Mouse (Mus musculus): ENCODE measurements around the gene Ddx47. TPM values are rescaled to one million over a fixed set of nuclear protein-coding genes. Genes with fewer than 3 reads are reported as not detected.
A peak's percentile ranks its signal among the peaks of the same experiment; 100 is the strongest.

Ddx47 gene
- polyA plus RNA-seq, 1 experiment from 2014 or later = 134 TPM

DNA sequence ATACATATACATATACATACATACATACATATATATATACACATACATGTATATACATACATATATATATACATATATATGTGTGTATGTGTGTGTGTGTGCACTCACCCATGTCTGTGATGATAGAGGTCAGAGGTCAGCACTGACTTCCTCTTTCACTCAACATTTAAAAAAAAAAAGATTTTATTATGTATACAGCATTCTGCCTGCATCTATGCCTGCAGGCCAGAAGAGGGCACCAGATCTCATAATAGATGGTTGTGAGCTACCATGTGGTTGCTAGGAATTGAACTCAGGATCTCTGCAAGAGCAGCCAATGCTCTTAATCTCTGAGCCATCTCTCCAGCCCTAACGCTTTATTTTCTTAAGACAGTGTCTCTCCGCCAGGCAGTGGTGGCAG lies 14.5 kb upstream of the Ddx47 start:
- Histone ChIP-seq H3K4me1 (replicated peaks; ENCODE audit: control insufficient read depth, insufficient read depth, low read length) (no peaks in the 10 kb centered on the region), H3K4me2 (no peak overlapping the region), H3K27me3 (replicated peaks; ENCODE audit: control insufficient read depth, insufficient read depth, low read length) (no peaks in the 10 kb centered on the region), H3K9me3 (ENCODE audit: control insufficient read depth, low read length) (no peaks in the 10 kb centered on the region), H3K4me3 (ENCODE audit: low read depth, low read length) (no peak overlapping the region), H3K27ac (ENCODE audit: low read depth, low read length) (no peak overlapping the region), H3K9ac (ENCODE audit: low read depth, low read length) (no peak overlapping the region), H3K36me3 (ENCODE audit: control insufficient read depth, insufficient read depth, low read length) (no peaks in the 10 kb centered on the region)
- DNase-seq (ENCODE audit: low spot score) (no peak), ATAC-seq (replicated peaks; ENCODE audit: low FRiP score) (no peak)
- 77% methylated on average over 2 of the region's 2 CpGs for WGBS

DNA sequence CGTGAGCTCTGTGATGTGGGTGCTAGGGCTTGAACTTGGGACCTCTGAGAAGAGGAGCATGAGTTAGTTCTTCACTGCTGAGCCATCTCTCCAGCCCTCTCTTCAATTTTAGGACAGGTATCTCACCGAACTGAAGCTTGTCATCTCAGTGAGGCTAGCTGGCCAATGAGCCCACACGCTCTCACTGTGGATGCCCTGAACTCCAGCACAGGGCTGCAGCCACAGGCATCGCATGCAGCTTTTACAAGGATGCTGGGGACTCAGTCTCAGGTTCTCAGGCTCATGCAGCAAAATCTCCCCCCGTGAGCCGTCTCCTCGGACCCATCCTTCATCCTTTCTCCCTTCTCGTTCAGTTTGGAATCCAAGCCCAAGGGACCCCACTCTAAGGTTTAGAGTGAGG lies 13.3 kb upstream of the Ddx47 start:
- ATAC-seq (replicated peaks; ENCODE audit: low FRiP score) = no peak
- 87% methylated on average over 8 of the region's 8 CpGs for WGBS
- H3K4me1 ChIP-seq (replicated peaks; ENCODE audit: control insufficient read depth, insufficient read depth, low read length) = no peaks in the 10 kb centered on the region
- H3K4me2 ChIP-seq = no peak overlapping the region
- no peaks in the 10 kb centered on the region for H3K36me3 ChIP-seq (ENCODE audit: control insufficient read depth, insufficient read depth, low read length)
- H3K27ac ChIP-seq (ENCODE audit: low read depth, low read length) = no peak overlapping the region
- no peak overlapping the region for H3K4me3 ChIP-seq (ENCODE audit: low read depth, low read length)
- no peak overlapping the region for H3K9ac ChIP-seq (ENCODE audit: low read depth, low read length)
- H3K9me3 ChIP-seq (ENCODE audit: control insufficient read depth, low read length) = no peaks in the 10 kb centered on the region
- no peak for DNase-seq (ENCODE audit: low spot score)
- no peaks in the 10 kb centered on the region for H3K27me3 ChIP-seq (replicated peaks; ENCODE audit: control insufficient read depth, insufficient read depth, low read length)

DNA sequence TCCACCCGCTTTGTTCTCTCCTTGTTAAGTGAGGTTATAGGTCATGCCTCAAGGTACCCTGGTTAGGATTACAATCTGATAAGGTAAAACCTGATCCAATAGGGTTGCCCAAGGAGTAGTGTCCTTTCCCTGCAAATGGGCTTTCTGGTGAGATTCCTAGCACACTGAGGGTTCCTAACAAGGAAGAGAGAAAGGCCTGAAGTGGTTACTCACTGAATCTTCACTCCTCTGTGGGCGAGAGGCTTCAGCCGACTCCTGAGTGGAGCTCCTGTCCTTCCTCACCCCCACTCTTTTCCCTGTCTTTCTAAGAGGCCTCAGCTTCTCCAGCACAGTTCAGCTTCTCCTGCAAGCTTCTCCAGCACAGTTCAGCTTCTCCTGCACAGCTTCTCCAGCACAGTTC lies 12.6 kb upstream of the Ddx47 start:
- no peaks in the 10 kb centered on the region for H3K4me1 ChIP-seq (replicated peaks; ENCODE audit: control insufficient read depth, insufficient read depth, low read length)
- no peaks in the 10 kb centered on the region for H3K36me3 ChIP-seq (ENCODE audit: control insufficient read depth, insufficient read depth, low read length)
- no peak overlapping the region for H3K9ac ChIP-seq (ENCODE audit: low read depth, low read length)
- DNase-seq (ENCODE audit: low spot score) = no peak
- H3K4me2 ChIP-seq = no peak overlapping the region
- WGBS = 72% methylated on average over 3 of the region's 3 CpGs
- H3K27ac ChIP-seq (ENCODE audit: low read depth, low read length) = no peak overlapping the region
- H3K27me3 ChIP-seq (replicated peaks; ENCODE audit: control insufficient read depth, insufficient read depth, low read length) = no peaks in the 10 kb centered on the region
- no peak overlapping the region for H3K4me3 ChIP-seq (ENCODE audit: low read depth, low read length)
- H3K9me3 ChIP-seq (ENCODE audit: control insufficient read depth, low read length) = no peaks in the 10 kb centered on the region
- no peak for ATAC-seq (replicated peaks; ENCODE audit: low FRiP score)

DNA sequence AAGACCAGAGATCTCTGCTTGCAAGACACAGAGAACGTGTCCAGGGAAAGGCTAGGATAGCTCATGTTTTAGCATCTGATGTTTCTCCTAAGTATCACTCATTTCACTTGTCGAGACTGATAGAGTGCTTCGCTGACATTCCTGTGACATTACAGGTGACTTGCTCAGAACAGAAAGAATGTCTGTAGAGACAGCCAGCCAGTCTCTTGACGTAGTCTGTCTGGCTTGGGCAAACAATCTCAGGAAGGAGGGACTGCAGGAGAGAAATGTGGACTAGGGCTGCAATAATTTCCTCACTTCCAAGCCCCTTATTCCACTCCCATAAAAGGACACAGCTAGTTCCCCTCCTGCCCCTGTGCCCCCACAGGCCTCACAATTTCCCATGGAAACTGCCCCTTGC lies 11.1 kb upstream of the Ddx47 start:
- Histone ChIP-seq H3K36me3 (ENCODE audit: control insufficient read depth, insufficient read depth, low read length) (no peaks in the 10 kb centered on the region), H3K27ac (ENCODE audit: low read depth, low read length) (no peak overlapping the region), H3K9ac (ENCODE audit: low read depth, low read length) (no peak overlapping the region), H3K27me3 (replicated peaks; ENCODE audit: control insufficient read depth, insufficient read depth, low read length) (no peaks in the 10 kb centered on the region), H3K4me2 (no peak overlapping the region), H3K4me1 (replicated peaks; ENCODE audit: control insufficient read depth, insufficient read depth, low read length) (no peaks in the 10 kb centered on the region), H3K4me3 (ENCODE audit: low read depth, low read length) (no peak overlapping the region), H3K9me3 (ENCODE audit: control insufficient read depth, low read length) (no peaks in the 10 kb centered on the region)
- DNase-seq (ENCODE audit: low spot score) (no peak), ATAC-seq (replicated peaks; ENCODE audit: low FRiP score) (no peak)
- WGBS = 68% methylated on average over 4 of the region's 4 CpGs

DNA sequence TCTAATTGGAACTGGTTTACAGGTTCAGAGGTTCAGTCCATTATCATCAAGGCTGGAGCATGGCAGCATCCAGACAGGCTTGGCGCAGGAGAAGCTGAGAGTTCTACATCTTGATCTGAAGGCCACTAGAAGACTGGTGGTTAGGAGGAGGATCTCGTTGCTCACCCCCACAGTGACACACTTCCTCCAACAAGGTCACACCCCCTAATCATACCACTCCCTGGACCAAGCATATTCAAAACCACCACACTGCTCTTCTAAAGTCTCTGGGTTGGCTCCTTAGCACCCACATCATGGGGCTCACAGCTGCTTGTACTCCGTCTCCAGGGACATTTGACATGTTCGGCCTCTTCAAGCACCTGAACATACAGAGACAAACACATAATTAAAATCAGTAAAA lies 9.4 kb upstream of the Ddx47 start:
- Histone ChIP-seq H3K4me3 (ENCODE audit: low read depth, low read length) (no peak overlapping the region), H3K9me3 (ENCODE audit: control insufficient read depth, low read length) (no peaks in the 10 kb centered on the region), H3K4me2 (no peak overlapping the region), H3K27ac (ENCODE audit: low read depth, low read length) (no peak overlapping the region), H3K36me3 (ENCODE audit: control insufficient read depth, insufficient read depth, low read length) (no peaks in the 10 kb centered on the region), H3K9ac (ENCODE audit: low read depth, low read length) (no peak overlapping the region), H3K4me1 (replicated peaks; ENCODE audit: control insufficient read depth, insufficient read depth, low read length) (peaks cover 8% of the 10 kb centered on the region), H3K27me3 (replicated peaks; ENCODE audit: control insufficient read depth, insufficient read depth, low read length) (no peaks in the 10 kb centered on the region)
- ATAC-seq (replicated peaks; ENCODE audit: low FRiP score) = no peak
- 66% methylated on average over 4 of the region's 4 CpGs for WGBS
- DNase-seq (ENCODE audit: low spot score) = no peak

DNA sequence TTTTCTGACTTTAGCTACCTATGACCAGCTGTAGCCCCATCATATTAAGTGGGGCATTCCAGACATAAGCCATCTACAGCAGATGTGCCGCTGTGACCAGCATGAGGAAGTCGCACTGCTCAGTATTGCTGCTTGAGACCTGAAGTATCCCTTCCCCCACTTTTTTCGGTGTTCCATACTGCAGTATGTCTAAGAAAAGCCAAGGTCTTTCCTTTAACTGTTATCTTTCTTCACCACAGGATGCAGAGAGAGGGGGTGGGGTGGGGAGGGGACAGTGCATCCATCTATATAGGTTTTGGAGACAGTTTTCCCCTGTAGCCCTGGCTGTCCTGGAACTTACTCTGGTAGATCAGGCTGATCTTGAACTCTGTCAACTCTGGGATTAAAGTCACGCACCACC lies 5.0 kb upstream of the Ddx47 start:
- Histone ChIP-seq H3K4me1 (replicated peaks; ENCODE audit: control insufficient read depth, insufficient read depth, low read length) (peaks cover 23% of the 10 kb centered on the region), H3K9ac (ENCODE audit: low read depth, low read length) (0 out of 2 replicates have a peak overlapping the region, but pooled peaks have one; percentile 20), H3K36me3 (ENCODE audit: control insufficient read depth, insufficient read depth, low read length) (no peaks in the 10 kb centered on the region), H3K4me3 (ENCODE audit: low read depth, low read length) (no peak overlapping the region), H3K9me3 (ENCODE audit: control insufficient read depth, low read length) (no peaks in the 10 kb centered on the region), H3K27ac (ENCODE audit: low read depth, low read length) (peak overlapping the region; percentile 77), H3K27me3 (replicated peaks; ENCODE audit: control insufficient read depth, insufficient read depth, low read length) (no peaks in the 10 kb centered on the region), H3K4me2 (peak overlapping the region; percentile 29)
- DNase-seq (ENCODE audit: low spot score) (no peak), ATAC-seq (replicated peaks; ENCODE audit: low FRiP score) (peak; percentile 85)
- WGBS = 43% methylated on average over 4 of the region's 4 CpGs

DNA sequence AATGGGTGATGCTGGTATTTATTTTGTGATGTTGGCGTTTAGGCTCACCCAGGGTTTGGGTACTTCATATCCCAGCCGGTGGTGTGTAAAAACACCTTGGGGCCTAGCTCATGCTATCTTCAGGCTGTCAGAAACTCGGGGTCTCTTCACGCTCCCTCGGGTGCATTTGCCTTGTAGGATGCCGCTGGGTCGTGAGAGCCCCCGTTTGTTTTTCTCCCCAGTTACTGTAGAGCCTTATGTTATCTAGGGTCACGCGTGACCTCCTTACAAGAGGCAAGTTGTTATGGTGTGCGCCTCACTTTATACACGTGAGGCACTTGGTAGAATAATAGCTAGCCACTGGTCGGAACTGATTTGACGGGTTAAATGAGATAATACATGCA lies 313 bp downstream of the Ddx47 start:
- ATAC-seq (replicated peaks; ENCODE audit: low FRiP score) (peak; percentile 46), DNase-seq (ENCODE audit: low spot score) (no peak)
- H3K4me3 ChIP-seq (ENCODE audit: low read depth, low read length) = peak overlapping the region; percentile 77
- 1% methylated on average over 14 of the region's 14 CpGs for WGBS
- H3K36me3 ChIP-seq (ENCODE audit: control insufficient read depth, insufficient read depth, low read length) = peaks cover 25% of the 10 kb centered on the region
- H3K9me3 ChIP-seq (ENCODE audit: control insufficient read depth, low read length) = no peaks in the 10 kb centered on the region
- H3K9ac ChIP-seq (ENCODE audit: low read depth, low read length) = peak overlapping the region; percentile 83
- H3K4me1 ChIP-seq (replicated peaks; ENCODE audit: control insufficient read depth, insufficient read depth, low read length) = peaks cover 19% of the 10 kb centered on the region
- H3K27me3 ChIP-seq (replicated peaks; ENCODE audit: control insufficient read depth, insufficient read depth, low read length) = no peaks in the 10 kb centered on the region
- H3K4me2 ChIP-seq = peak overlapping the region; percentile 73
- H3K27ac ChIP-seq (ENCODE audit: low read depth, low read length) = 0 out of 2 replicates have a peak overlapping the region, but pooled peaks have one; percentile 1

DNA sequence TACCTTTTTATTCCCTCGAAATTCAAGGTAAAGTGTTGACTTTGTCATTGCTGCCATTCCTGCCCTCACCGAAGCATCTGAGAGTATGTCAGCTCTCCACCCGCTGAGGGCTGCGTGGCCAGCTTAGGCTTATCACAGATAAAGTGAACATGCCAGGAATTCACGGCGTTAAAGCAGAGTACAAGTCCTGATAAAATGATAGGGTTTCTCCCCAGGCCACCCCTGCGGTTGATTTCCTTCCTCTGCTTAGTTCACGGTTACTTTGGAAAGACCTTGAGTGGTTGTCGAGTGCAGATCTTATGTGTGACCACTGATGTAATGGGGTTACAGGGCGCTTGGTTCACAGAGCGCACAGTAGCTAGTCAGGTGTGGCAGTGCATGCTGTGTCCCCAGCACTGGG lies 5.8 kb downstream of the Ddx47 start:
- DNase-seq (ENCODE audit: low spot score) = no peak
- WGBS = 61% methylated on average over 11 of the region's 11 CpGs

DNA sequence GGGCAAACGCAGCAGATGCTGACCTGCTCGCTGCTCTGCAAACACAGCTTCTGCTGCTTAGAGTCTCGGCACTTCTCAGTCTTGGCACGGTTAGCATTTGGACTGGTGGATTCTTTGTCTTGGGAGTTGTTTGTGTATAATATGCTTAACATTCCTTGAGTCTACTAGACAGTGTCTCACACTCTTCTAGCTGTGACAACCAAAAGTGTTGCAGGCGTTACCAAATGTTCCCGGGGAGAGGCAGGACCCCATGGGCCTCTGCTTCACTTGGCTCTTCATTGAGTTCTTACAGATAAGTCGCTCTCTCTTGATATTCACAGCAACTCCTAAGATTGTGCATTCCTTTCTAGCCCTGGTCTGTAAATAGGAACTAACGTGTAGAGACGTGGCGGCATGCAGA lies 8.2 kb downstream of the Ddx47 start:
- WGBS = 90% methylated on average over 10 of the region's 10 CpGs
- no peak for ATAC-seq (replicated peaks; ENCODE audit: low FRiP score)
- H3K4me2 ChIP-seq = no peak overlapping the region
- peaks cover 2% of the 10 kb centered on the region; the same call in 1 of the 2 replicates for H3K4me1 ChIP-seq (replicated peaks; ENCODE audit: control insufficient read depth, insufficient read depth, low read length)
- no peak for DNase-seq (ENCODE audit: low spot score)
- H3K9ac ChIP-seq (ENCODE audit: low read depth, low read length) = no peak overlapping the region
- peaks cover 82% of the 10 kb centered on the region for H3K36me3 ChIP-seq (ENCODE audit: control insufficient read depth, insufficient read depth, low read length)
- H3K9me3 ChIP-seq (ENCODE audit: control insufficient read depth, low read length) = no peaks in the 10 kb centered on the region
- no peaks in the 10 kb centered on the region for H3K27me3 ChIP-seq (replicated peaks; ENCODE audit: control insufficient read depth, insufficient read depth, low read length)
- no peak overlapping the region for H3K27ac ChIP-seq (ENCODE audit: low read depth, low read length)
- no peak overlapping the region for H3K4me3 ChIP-seq (ENCODE audit: low read depth, low read length)

More for the DNA sequence above, 5.8 kb downstream of the Ddx47 start:
- Histone ChIP-seq H3K4me1 (replicated peaks; ENCODE audit: control insufficient read depth, insufficient read depth, low read length) (peaks cover 2% of the 10 kb centered on the region; the same call in 1 of the 2 replicates), H3K36me3 (ENCODE audit: control insufficient read depth, insufficient read depth, low read length) (peaks cover 69% of the 10 kb centered on the region), H3K9me3 (ENCODE audit: control insufficient read depth, low read length) (no peaks in the 10 kb centered on the region), H3K4me2 (no peak overlapping the region), H3K4me3 (ENCODE audit: low read depth, low read length) (no peak overlapping the region), H3K27ac (ENCODE audit: low read depth, low read length) (no peak overlapping the region), H3K9ac (ENCODE audit: low read depth, low read length) (no peak overlapping the region), H3K27me3 (replicated peaks; ENCODE audit: control insufficient read depth, insufficient read depth, low read length) (no peaks in the 10 kb centered on the region)
- 0 out of 2 replicates have a peak, but pooled peaks have one; percentile 16 for ATAC-seq (replicated peaks; ENCODE audit: low FRiP score)

Data from liver, embryonic 11.5 days (tissue).